Mouse (Mus musculus) C2C12 (cell line): ENCODE results near the gene Acads. TPM values are rescaled to one million over a fixed set of nuclear protein-coding genes. Genes with fewer than 3 reads are reported as not detected.

Source experiments
- H3K27me3 ChIP-seq: one replicate; pipeline ENCODE4 v1.6.1; 2011; ENCODE audit not compliant: control insufficient read depth, insufficient read depth, insufficient read length
- H3K36me3 ChIP-seq: one replicate; pipeline ENCODE4 v1.6.1; 2011; ENCODE audit not compliant: control insufficient read depth, insufficient read depth
- H3K4me3 ChIP-seq: one replicate; pipeline ENCODE4 v1.5.1; 2011; ENCODE audit warnings: mild to moderate bottlenecking, control low read depth; ENCODE audit not compliant: poor library complexity, insufficient read depth, severe bottlenecking
- H3K79me2 ChIP-seq: one replicate; pipeline ENCODE4 v1.6.1; 2011; ENCODE audit not compliant: control insufficient read depth, insufficient read depth
- H3K79me3 ChIP-seq: one replicate; pipeline ENCODE4 v1.6.1; 2011; ENCODE audit warnings: low read depth, control low read depth
- H3ac ChIP-seq: one replicate; pipeline ENCODE3; 2011; ENCODE audit warnings: low read depth; ENCODE audit not compliant: control insufficient read depth, insufficient read length
- CEBPB ChIP-seq: IDR thresholded peaks from one replicate; pipeline ENCODE4 v1.6.1; 2011; ENCODE audit warnings: low read depth, mild to moderate bottlenecking, control low read depth, moderate library complexity
- CTCF ChIP-seq: IDR thresholded peaks from one replicate; pipeline ENCODE4 v1.5.1; 2011; ENCODE audit not compliant: control insufficient read depth, insufficient read depth, insufficient read length
- FOSL1 ChIP-seq: IDR thresholded peaks from one replicate; pipeline ENCODE4 v1.8.0; 2011; ENCODE audit warnings: mild to moderate bottlenecking, low read length; ENCODE audit not compliant: poor library complexity, insufficient read depth, severe bottlenecking
- MAX ChIP-seq: IDR thresholded peaks from one replicate; pipeline ENCODE4 v1.6.1; 2011; ENCODE audit warnings: mild to moderate bottlenecking, control low read depth
- MYOD1 ChIP-seq: IDR thresholded peaks from one replicate; pipeline ENCODE4 v1.6.1; 2011; ENCODE audit warnings: low read depth; ENCODE audit not compliant: control insufficient read depth, insufficient read length
- MYOG ChIP-seq: IDR thresholded peaks from one replicate; pipeline ENCODE4 v1.6.1; 2011; ENCODE audit not compliant: control insufficient read depth, insufficient read length; ENCODE audit errors: extremely low read depth
- USF1 ChIP-seq: IDR thresholded peaks from one replicate; pipeline ENCODE4 v1.6.1; 2011; ENCODE audit warnings: low read depth, mild to moderate bottlenecking, control low read depth, moderate library complexity
- polyA plus RNA-seq: library from polyadenylated mRNA; unstranded; fragments of >200 nt; fragmentation: generic; extraction: Trizol; gene quantifications from one replicate; pipeline ENCODE4 v1.2.1, GENCODE M21; 2012; ENCODE audit warnings: missing spikeins

The Acads gene
- polyA plus RNA-seq, 1 experiment, result 56.9 TPM

GRCm38 (mm10) chr5:115091015-115091414, 28.1 kb downstream of the Acads start:
- peaks cover 75% of the 10 kb centered on the region for H3K36me3 ChIP-seq
- no peak for TF ChIP-seq CEBPB
- no peak for TF ChIP-seq MYOG
- TF ChIP-seq MAX, result no peak
- no peak for TF ChIP-seq CTCF
- TF ChIP-seq FOSL1, result no peak
- no peak for TF ChIP-seq MYOD1
- no peak for TF ChIP-seq USF1

GRCm38 (mm10) chr5:115089592-115090268, 29.4 kb downstream of the Acads start:
- Histone ChIP-seq H3K4me3 (no peak overlapping the region), H3K27me3 (no peaks in the 10 kb centered on the region), H3K79me3 (no peaks in the 10 kb centered on the region), H3K36me3 (peaks cover 68% of the 10 kb centered on the region), H3ac (no peak overlapping the region), H3K79me2 (peaks cover 16% of the 10 kb centered on the region)
- TF ChIP-seq FOSL1 (no peak), USF1 (no peak), MAX (no peak), CTCF (no peak), MYOG (no peak), CEBPB (no peak), MYOD1 (no peak)

More at GRCm38 (mm10) chr5:115091015-115091414, 28.1 kb downstream of the Acads start:
- Histone ChIP-seq H3ac (no peak overlapping the region), H3K79me3 (no peaks in the 10 kb centered on the region), H3K4me3 (no peak overlapping the region), H3K79me2 (peaks cover 16% of the 10 kb centered on the region), H3K27me3 (no peaks in the 10 kb centered on the region)

GRCm38 (mm10) chr5:115085675-115086074, 33.5 kb downstream of the Acads start:
- peaks cover 68% of the 10 kb centered on the region for H3K36me3 ChIP-seq
- H3ac ChIP-seq, result no peak overlapping the region
- no peak for TF ChIP-seq CTCF
- TF ChIP-seq MAX, result no peak
- TF ChIP-seq FOSL1, result no peak
- no peak for TF ChIP-seq USF1
- TF ChIP-seq MYOD1, result no peak
- no peak for TF ChIP-seq MYOG
- no peak for TF ChIP-seq CEBPB
- H3K27me3 ChIP-seq, result no peaks in the 10 kb centered on the region
- peaks cover 5% of the 10 kb centered on the region for H3K79me2 ChIP-seq
- no peak overlapping the region for H3K4me3 ChIP-seq
- H3K79me3 ChIP-seq, result no peaks in the 10 kb centered on the region

- Histone ChIP-seq H3K4me3 (no peak overlapping the region), H3ac (no peak overlapping the region), H3K27me3 (no peaks in the 10 kb centered on the region), H3K79me2 (peaks cover 10% of the 10 kb centered on the region), H3K79me3 (no peaks in the 10 kb centered on the region), H3K36me3 (peaks cover 48% of the 10 kb centered on the region)
- no peak for TF ChIP-seq MAX
- no peak for TF ChIP-seq CEBPB
- no peak for TF ChIP-seq FOSL1
- TF ChIP-seq MYOG, result no peak
- TF ChIP-seq CTCF, result no peak
- TF ChIP-seq USF1, result no peak
- TF ChIP-seq MYOD1, result no peak
These were observed 35.7 kb downstream of the Acads start for GRCm38 (mm10) chr5:115083492-115083891.

- TF ChIP-seq CTCF (no peak), MAX (no peak), CEBPB (no peak)
- Histone ChIP-seq H3K79me3 (no peaks in the 10 kb centered on the region), H3ac (no peak overlapping the region), H3K27me3 (no peaks in the 10 kb centered on the region), H3K4me3 (no peak overlapping the region), H3K36me3 (peaks cover 33% of the 10 kb centered on the region), H3K79me2 (peaks cover 23% of the 10 kb centered on the region)
These were observed 37.5 kb downstream of the Acads start for GRCm38 (mm10) chr5:115081636-115082035.
